Mouse (Mus musculus): ENCODE data around the gene Tsnax.

The Tsnax gene

DNA sequence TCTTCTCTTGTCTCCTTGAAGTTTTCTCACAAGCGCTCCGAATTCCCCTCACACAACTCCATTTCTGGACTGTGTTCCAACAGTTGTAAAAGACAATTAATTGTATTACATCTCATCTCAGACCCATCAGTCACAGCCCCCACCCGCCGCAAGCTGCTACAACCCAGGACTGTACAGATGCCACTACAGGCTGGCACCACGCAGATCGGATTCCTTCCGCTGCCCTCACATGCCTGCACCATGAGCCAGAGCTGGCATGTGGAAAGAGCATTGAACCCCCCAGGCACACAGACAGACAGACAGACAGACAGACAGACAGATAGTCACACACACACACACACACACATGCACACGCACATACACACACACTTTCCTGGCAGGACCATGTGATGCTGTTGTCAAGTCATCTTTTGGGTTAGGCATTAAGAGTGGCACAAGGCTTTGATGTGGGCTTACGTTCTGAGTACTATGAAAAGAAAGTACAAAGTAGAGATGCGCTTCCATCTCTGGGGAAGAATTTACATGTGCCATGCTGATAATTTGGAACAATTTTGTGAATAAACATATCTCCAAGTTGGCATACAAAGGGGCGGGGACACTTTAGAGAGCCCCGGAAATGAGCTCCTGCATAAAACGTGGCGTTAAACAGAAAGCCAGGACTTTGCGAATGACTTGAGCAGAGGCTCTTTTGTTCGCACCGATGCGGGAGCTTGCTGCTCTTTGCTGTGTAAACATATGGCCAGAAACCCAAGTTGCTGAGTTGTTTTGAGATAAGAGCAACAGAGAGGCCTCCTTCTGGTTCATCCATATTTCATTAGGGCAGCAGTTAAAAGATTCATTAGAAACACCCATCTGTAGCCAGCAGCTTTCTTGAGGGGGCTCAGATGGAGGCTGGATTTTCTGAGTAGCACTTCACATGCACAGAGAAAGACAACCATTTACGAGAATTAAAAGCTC is 67.9 kb downstream of the Tsnax start:
- DNase-seq (ENCODE audit: extremely low read depth, low read depth), result no peak

GRCm38 (mm10) chr8:125083746-125084145 is 70.9 kb downstream of the Tsnax start:
- DNase-seq (ENCODE audit: extremely low read depth, low read depth), result no peak
